ENCODE assay signal across 13 mouse cellular contexts in the genomic region with DNA sequence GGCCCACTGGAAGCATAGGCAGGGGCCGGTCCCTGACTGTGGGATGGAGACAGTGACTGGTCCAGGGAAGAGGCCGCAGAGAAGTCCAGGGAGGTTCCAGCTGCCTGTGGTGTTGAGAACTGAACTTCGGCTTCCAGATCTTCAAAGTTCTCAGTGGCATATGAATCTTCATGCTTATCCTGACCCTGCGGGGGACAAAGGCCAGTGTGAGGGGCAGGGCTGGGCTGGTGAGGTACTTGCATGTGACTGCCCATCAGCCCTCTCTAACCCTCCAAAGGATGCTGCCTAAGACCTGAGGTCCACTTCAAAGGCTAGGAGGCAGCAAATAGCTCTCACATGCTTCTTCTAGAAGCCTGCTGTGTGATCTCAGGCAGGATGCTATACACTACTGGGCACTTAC.
"Had no signal": no experiment of that assay in that cellular context is flagged by ENCODE, and none has a peak within 500 bp of the region (broad histone marks: within the 10 kb centered on the region; RNA-seq: fewer than 3 reads in every experiment).

No protein-coding gene starts in this region.

- H3K27me3 ChIP-seq: limb, embryonic 12.5 days; liver, embryonic 15.5 days; neural tube, embryonic 15.5 days had no signal

- H3K4me3 ChIP-seq: layer of hippocampus, adult 2 months; limb, embryonic 12.5 days; liver, embryonic 15.5 days; midbrain, embryonic 10.5 days; myocyte; neural tube, embryonic 15.5 days had no signal

- H3K27ac ChIP-seq: layer of hippocampus, adult 2 months; limb, embryonic 12.5 days; liver, embryonic 15.5 days; midbrain, embryonic 10.5 days; neural tube, embryonic 15.5 days had no signal

- H3K9ac ChIP-seq: limb, embryonic 12.5 days; liver, embryonic 15.5 days; neural tube, embryonic 15.5 days had no signal

- H3K4me1 ChIP-seq: limb, embryonic 12.5 days; midbrain, embryonic 10.5 days; neural tube, embryonic 15.5 days had no signal

- DNase-seq: lung, adult 2 months; lung, postnatal 36 days; midbrain, embryonic 14.5 days; right cerebral cortex, adult 18-20 months; right cerebral cortex, postnatal 25 days; thymus, postnatal 36 days had no signal

- H3K9me3 ChIP-seq: limb, embryonic 12.5 days; liver, embryonic 15.5 days; midbrain, embryonic 10.5 days; neural tube, embryonic 15.5 days had no signal

- H3K4me2 ChIP-seq: limb, embryonic 12.5 days; liver, embryonic 11.5 days; liver, embryonic 15.5 days; neural tube, embryonic 15.5 days had no signal

- H3K36me3 ChIP-seq: limb, embryonic 12.5 days; liver, embryonic 15.5 days; midbrain, embryonic 10.5 days; neural tube, embryonic 15.5 days had no signal
